Mouse (Mus musculus) layer of hippocampus, postnatal 36 days (tissue): Measurements from ENCODE around the gene Vmn2r31. TPM values are rescaled to one million over a fixed set of nuclear protein-coding genes. Genes with fewer than 3 reads are reported as not detected.
"Not testable (repeated sequence)": the region's sequence is repeated elsewhere in the genome, so short reads cannot be mapped to it uniquely, and the experiment has no call there.

Experiments used
- DNase-seq, 2 experiments: peaks; one replicate each; pipeline ENCODE4 v3.0.0; 2022
- total RNA-seq, 2 experiments: library from RNA; stranded (reverse); gene quantifications; 2 replicates each; pipeline ENCODE4 v1.2.3; 2021

The Vmn2r31 gene
- total RNA-seq, result not detected

DNA sequence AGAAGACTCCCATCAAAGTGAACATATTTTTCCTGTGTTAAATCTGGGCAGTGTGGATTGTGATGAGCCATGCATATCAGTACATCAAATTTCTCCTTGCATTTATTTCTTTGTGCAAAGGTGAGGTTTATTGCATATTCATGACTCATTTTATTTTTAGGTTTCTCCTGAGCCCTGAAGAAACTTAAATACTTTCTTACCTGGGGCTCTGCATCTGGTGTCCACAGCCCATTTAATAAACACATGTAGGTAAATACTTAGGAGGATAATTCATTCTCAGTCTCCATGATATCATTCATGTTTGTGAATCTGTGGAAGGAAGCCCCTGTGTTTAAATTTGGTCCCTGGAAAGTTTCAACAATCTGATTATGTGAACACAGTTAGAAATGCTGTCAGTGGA, at the start of gene Vmn2r31:
Gene Vmn2r31 (minus strand): TSS at position 101 of the 400 bp plus-strand sequence.
- DNase-seq, result not testable (repeated sequence)

DNA sequence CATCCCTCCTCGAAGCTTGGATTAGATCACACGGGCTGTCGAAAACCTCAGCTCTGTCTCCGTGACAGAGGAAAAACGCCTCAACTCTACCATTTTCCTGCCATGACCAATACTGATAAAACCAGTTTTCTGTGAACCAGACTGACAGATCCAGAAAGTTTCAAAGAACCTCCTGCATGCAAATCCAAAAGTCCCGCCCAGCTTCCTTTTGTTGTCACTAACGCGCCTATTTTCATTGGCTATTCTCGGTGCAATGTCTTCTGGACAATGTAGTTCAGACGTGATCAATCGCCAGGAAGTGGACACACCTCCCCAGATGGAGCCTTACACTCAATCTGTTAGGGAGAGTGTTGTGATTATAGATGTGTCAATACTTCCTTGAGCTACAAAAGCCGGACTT, 25.1 kb downstream of the Vmn2r31 start, which contains the start of gene Gm45783:
Gene Gm45783 (minus strand): TSS at position 143 of the 400 bp plus-strand sequence.
- DNase-seq, result not testable (repeated sequence)

DNA sequence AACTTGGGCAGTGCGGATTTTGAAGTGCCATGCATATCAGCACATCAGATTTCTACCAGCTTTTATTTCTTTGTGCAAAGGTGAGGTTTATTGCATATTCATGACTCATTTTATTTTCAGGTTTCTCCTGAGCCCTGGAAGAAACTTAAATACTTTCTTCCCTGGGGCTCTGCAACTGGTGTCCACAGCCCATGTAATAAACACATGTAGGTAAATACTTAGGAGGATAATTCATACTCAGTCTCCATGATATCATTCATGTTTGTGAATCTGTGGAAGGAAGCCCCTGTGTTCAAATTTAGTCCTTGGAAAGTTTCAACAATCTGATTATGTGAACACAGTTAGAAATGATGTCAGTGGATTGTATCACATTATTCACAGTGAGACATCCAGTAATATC, 62.0 kb downstream of the Vmn2r31 start, which contains the start of gene Vmn2r30:
Gene Vmn2r30 (minus strand): TSS at position 101 of the 400 bp plus-strand sequence.
- DNase-seq, result not testable (repeated sequence)

Other genes starting within 250 kb of the Vmn2r31 start
- gene Zfp418, start 228.4 kb downstream of the Vmn2r31 start, total RNA-seq, result 1 to 10 TPM; 6.3 to 7.9 TPM
- 1 to 10 TPM; 8.5 to 9.0 TPM for gene Zfp772, start 189.7 kb downstream of the Vmn2r31 start, total RNA-seq
- 1 to 10 TPM; 2.2 to 2.7 TPM for gene Vmn2r29, start 152.4 kb downstream of the Vmn2r31 start, total RNA-seq
- gene Gm45844, start 121.4 kb downstream of the Vmn2r31 start, total RNA-seq, result 10 to 100 TPM; 11.2 to 14.1 TPM
- 100 to 1,000 TPM; 134 to 135 TPM for gene Clcn4, start 98.9 kb downstream of the Vmn2r31 start, total RNA-seq
- under 1 TPM in 1 of 2 experiments, not detected in 1; 0.15 TPM for gene Vmn2r30, start 62.1 kb downstream of the Vmn2r31 start, total RNA-seq
- gene Gm45783, start 25.1 kb downstream of the Vmn2r31 start, total RNA-seq, result not detected
- not detected for gene Vmn2r32, start 80.3 kb upstream of the Vmn2r31 start, total RNA-seq
- not detected for gene Vmn2r33, start 167.1 kb upstream of the Vmn2r31 start, total RNA-seq